Mouse (Mus musculus) duodenum, adult 2 months (tissue): Measurements from ENCODE around the gene Spaca7. TPM values are rescaled to one million over a fixed set of nuclear protein-coding genes. Genes with fewer than 3 reads are reported as not detected.

Source experiments
- polyA plus RNA-seq: library from polyadenylated mRNA; depleted of rRNA; stranded (reverse); fragments of >200 nt; gene quantifications from 2 replicates; pipeline ENCODE4 v1.2.3, GENCODE M21; 2012; ENCODE audit warnings: low replicate concordance; rRNA removed

The Spaca7 gene
- polyA plus RNA-seq, result not detected in 2 replicates

DNA sequence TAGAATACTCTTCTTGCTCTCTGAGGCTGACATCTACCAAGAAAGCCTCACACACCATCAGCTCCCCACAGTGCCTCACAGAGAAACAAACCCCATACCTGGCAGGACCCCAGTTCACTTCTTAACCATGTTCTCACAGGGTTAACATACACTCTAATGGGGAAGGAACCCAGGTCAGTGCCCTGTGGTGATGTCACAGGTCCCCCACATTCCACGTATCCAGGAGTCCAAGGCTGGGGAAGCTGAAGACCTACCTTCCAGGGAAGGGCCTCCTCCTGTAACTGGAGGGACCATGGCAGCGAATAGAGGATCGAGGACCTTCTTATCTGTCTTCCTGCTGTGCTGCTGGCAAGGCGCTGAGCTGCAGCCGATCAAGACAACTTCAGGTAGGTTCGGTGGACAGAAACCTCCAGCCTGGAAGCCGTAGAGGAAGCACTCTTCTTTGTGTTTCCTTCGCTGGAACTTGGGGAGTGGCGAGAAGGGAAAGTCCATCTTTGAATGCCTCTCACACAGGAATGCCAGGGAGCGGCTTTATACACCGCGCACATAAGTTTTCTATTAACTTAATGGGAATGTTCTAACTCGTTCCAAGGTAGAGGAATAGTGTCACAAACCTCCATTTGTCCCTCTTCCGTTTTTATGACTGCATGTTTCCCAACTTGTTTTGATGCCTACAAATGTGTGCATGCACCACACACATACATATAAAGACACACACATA, at the start of gene Spaca7:
TSS of gene Spaca7 (plus strand) at position 216 of the 721 bp plus-strand sequence.

Other genes with a start within 250 kb of the Spaca7 start
- gene Sox1, start 177.7 kb upstream of the Spaca7 start, polyA plus RNA-seq, result not detected in 2 replicates
- gene Tubgcp3, start 99.2 kb downstream of the Spaca7 start, polyA plus RNA-seq, result 12.3 and 26.9 TPM in 2 replicates
- 5.6 and 12.4 TPM in 2 replicates for gene Atp11a, start 184.0 kb downstream of the Spaca7 start, polyA plus RNA-seq